8 mouse cellular contexts compared by ENCODE assay signal in genomic region chrX:72960431-72960830, GRCm38 (mm10). TPM values are rescaled to one million over a fixed set of nuclear protein-coding genes. Genes with fewer than 3 reads are reported as not detected.
DNase-seq lines count a peak whose midpoint lies in the region; ATAC-seq and TF ChIP-seq lines count a peak whose summit lies in the region.

No protein-coding gene starts in this region.

- TF ChIP-seq POLR2A in thymus, adult 2 months (IDR thresholded peaks at IDR 0.05; ENCODE audit: control insufficient read depth, extremely low read depth, insufficient read depth, low read length, poor library complexity) = no peak

- no peak for TF ChIP-seq CTCF in thymus, adult 2 months (IDR thresholded peaks at IDR 0.05; ENCODE audit: borderline replicate concordance, control insufficient read depth, extremely low read depth, insufficient read depth, low read length, poor library complexity)

- 78% methylated on average over 4 of the region's 4 CpGs for WGBS in heart, embryonic 10.5 days
- WGBS in thymus, adult 2 months = 99% methylated on average over 4 of the region's 4 CpGs
- WGBS in midbrain, embryonic 16.5 days = 84% methylated on average over 4 of the region's 4 CpGs

- H3K27ac ChIP-seq in heart, embryonic 10.5 days = no peak overlapping the region
- H3K27ac ChIP-seq in thymus, adult 2 months (ENCODE audit: control insufficient read depth, insufficient read depth, low read length) = no peak overlapping the region
- H3K27ac ChIP-seq in midbrain, embryonic 16.5 days (ENCODE audit: low read length) = no peak overlapping the region

- H3K36me3 ChIP-seq in heart, embryonic 10.5 days = peaks cover 20% of the 10 kb centered on the region; the same call in 1 of the 2 replicates
- H3K36me3 ChIP-seq in thymus, adult 2 months (ENCODE audit: control insufficient read depth, insufficient read depth, low read length) = no peaks in the 10 kb centered on the region
- peaks cover 6% of the 10 kb centered on the region for H3K36me3 ChIP-seq in midbrain, embryonic 16.5 days (ENCODE audit: control insufficient read depth, insufficient read depth, low read length)

- ATAC-seq in midbrain, embryonic 16.5 days = no peak

- H3K4me3 ChIP-seq in heart, embryonic 10.5 days = no peak overlapping the region
- H3K4me3 ChIP-seq in thymus, adult 2 months (ENCODE audit: control insufficient read depth, insufficient read depth, low read length) = no peak overlapping the region
- H3K4me3 ChIP-seq in midbrain, embryonic 16.5 days (ENCODE audit: low read depth, low read length) = no peak overlapping the region

- H3K27me3 ChIP-seq in heart, embryonic 10.5 days (ENCODE audit: insufficient read depth, poor library complexity, severe bottlenecking) = no peaks in the 10 kb centered on the region
- no peaks in the 10 kb centered on the region for H3K27me3 ChIP-seq in thymus, adult 2 months (ENCODE audit: control insufficient read depth, insufficient read depth, low read length)
- no peaks in the 10 kb centered on the region for H3K27me3 ChIP-seq in midbrain, embryonic 16.5 days (ENCODE audit: control insufficient read depth, insufficient read depth, low read depth, low read length)

- H3K4me2 ChIP-seq in midbrain, embryonic 16.5 days (ENCODE audit: low read length) = no peak overlapping the region

- no peaks in the 10 kb centered on the region for H3K9me3 ChIP-seq in heart, embryonic 10.5 days
- no peaks in the 10 kb centered on the region for H3K9me3 ChIP-seq in midbrain, embryonic 16.5 days (replicated peaks; ENCODE audit: control insufficient read depth, low read length, poor library complexity, severe bottlenecking)

- no peak overlapping the region for H3K9ac ChIP-seq in midbrain, embryonic 16.5 days (ENCODE audit: low read depth, low read length)

- no peaks in the 10 kb centered on the region for H3K4me1 ChIP-seq in heart, embryonic 10.5 days
- no peaks in the 10 kb centered on the region for H3K4me1 ChIP-seq in thymus, adult 2 months (replicated peaks; ENCODE audit: control insufficient read depth, insufficient read depth, low read length)
- no peaks in the 10 kb centered on the region for H3K4me1 ChIP-seq in midbrain, embryonic 16.5 days (ENCODE audit: control insufficient read depth, insufficient read depth, low read length)

- DNase-seq in heart, postnatal 4 days = peak; percentile 17
- DNase-seq in heart, embryonic 10.5 days (ENCODE audit: low spot score) = no peak
- peak; percentile 1 for DNase-seq in thymus, adult 2 months
- DNase-seq in thymus, postnatal 25 days = no peak
- DNase-seq in fibroblast of lung, adult 2 months (ENCODE audit: low read depth) = peak; percentile 2
- peak; percentile 7 for DNase-seq in right cerebral cortex, postnatal 25 days
- DNase-seq in yolk sac, embryonic 10.5 days (ENCODE audit: low spot score) = no peak

RNA-seq across cellular contexts. Expression of gene Zfp185, which starts 26.7 kb away (rescaled TPM):
- total RNA-seq in heart, postnatal 4 days (2021) = 1 to 10 TPM; 2.3 to 2.6 TPM
- polyA plus RNA-seq in heart, embryonic 10.5 days (2016; fragmentation: Nextera tagmentation; extraction: Ambion mirVana) = 5.7 and 7.2 TPM in 2 replicates
- polyA plus RNA-seq in thymus, adult 2 months (2012; rRNA removed) = 1.0 and 1.3 TPM in 2 replicates
- polyA plus RNA-seq in midbrain, embryonic 16.5 days (2015; fragmentation: Nextera tagmentation; extraction: Ambion mirVana) = 0.97 and 1.3 TPM in 2 replicates

RNA-seq across cellular contexts. Expression of gene Nsdhl, which starts 42.1 kb away (rescaled TPM):
- total RNA-seq in heart, postnatal 4 days (2021) = 10 to 100 TPM; 15.9 to 16.3 TPM
- 21.4 and 23.0 TPM in 2 replicates for polyA plus RNA-seq in heart, embryonic 10.5 days (2016; fragmentation: Nextera tagmentation; extraction: Ambion mirVana)
- polyA plus RNA-seq in thymus, adult 2 months (2012; rRNA removed) = 8.9 and 9.0 TPM in 2 replicates
- polyA plus RNA-seq in midbrain, embryonic 16.5 days (2015; fragmentation: Nextera tagmentation; extraction: Ambion mirVana) = 52.7 and 55.8 TPM in 2 replicates

RNA-seq across cellular contexts. Expression of gene Cetn2, which starts 42.2 kb away (rescaled TPM):
- 10 to 100 TPM; 35.4 to 36.6 TPM for total RNA-seq in heart, postnatal 4 days (2021)
- polyA plus RNA-seq in heart, embryonic 10.5 days (2016; fragmentation: Nextera tagmentation; extraction: Ambion mirVana) = 54.8 and 60.5 TPM in 2 replicates
- 5.9 and 9.7 TPM in 2 replicates for polyA plus RNA-seq in thymus, adult 2 months (2012; rRNA removed)
- 73.4 and 79.3 TPM in 2 replicates for polyA plus RNA-seq in midbrain, embryonic 16.5 days (2015; fragmentation: Nextera tagmentation; extraction: Ambion mirVana)

Comparison
In these comparisons a context has a peak if more than half of its experiments do, and no peak if none do; other contexts are left out.
1. DNase-seq: peak in heart, postnatal 4 days (single experiment), thymus, adult 2 months (single experiment), fibroblast of lung, adult 2 months (single experiment) and right cerebral cortex, postnatal 25 days (single experiment); none in heart, embryonic 10.5 days (single experiment), thymus, postnatal 25 days (single experiment) and yolk sac, embryonic 10.5 days (single experiment).